Mouse (Mus musculus) intestine, postnatal 0 days (tissue): ENCODE data around the gene Vrk3. TPM values are rescaled to one million over a fixed set of nuclear protein-coding genes. Genes with fewer than 3 reads are reported as not detected.
"Not testable (repeated sequence)": the region's sequence is repeated elsewhere in the genome, so short reads cannot be mapped to it uniquely, and the experiment has no call there.

Experiments
- ATAC-seq: fragments of 200-750 bp; cut with Nextera tagmentation; 2 replicates; pipeline ENCODE4 v1.8.0; 2017; ENCODE audit warnings: mild to moderate bottlenecking, moderate TSS enrichment, moderate library complexity
- H3K27ac ChIP-seq: fragments of 300-500 bp; sonication (generic); 2 replicates; pipeline ENCODE4 v1.5.1; 2014; ENCODE audit warnings: mild to moderate bottlenecking, low read depth, low read length, moderate library complexity
- H3K27me3 ChIP-seq: fragments of 300-500 bp; sonication (generic); replicated peaks from 2 replicates; pipeline ENCODE4 v1.6.1; 2014; ENCODE audit warnings: low read length, mixed read lengths; ENCODE audit not compliant: control insufficient read depth, insufficient read depth
- H3K36me3 ChIP-seq: fragments of 300-500 bp; sonication (generic); 2 replicates; pipeline ENCODE4 v1.6.1; 2014; ENCODE audit warnings: mild to moderate bottlenecking, moderate library complexity; ENCODE audit not compliant: control insufficient read depth, insufficient read depth
- H3K4me1 ChIP-seq: fragments of 300-500 bp; sonication (generic); replicated peaks from 2 replicates; pipeline ENCODE4 v1.6.1; 2014; ENCODE audit warnings: antibody characterized with exemption, low read length, mixed read lengths; ENCODE audit not compliant: control insufficient read depth, insufficient read depth
- H3K4me2 ChIP-seq: fragments of 300-500 bp; sonication (generic); replicated peaks from 2 replicates; pipeline ENCODE4 v1.6.1; 2014; ENCODE audit warnings: low read depth, mild to moderate bottlenecking, moderate library complexity
- H3K4me3 ChIP-seq: fragments of 300-500 bp; sonication (generic); 2 replicates; pipeline ENCODE4 v1.5.1; 2014; ENCODE audit warnings: low read depth, low read length
- H3K9ac ChIP-seq: fragments of 300-500 bp; sonication (generic); 2 replicates; pipeline ENCODE4 v1.6.1; 2014; ENCODE audit warnings: mild to moderate bottlenecking, low read depth, low read length
- H3K9me3 ChIP-seq: fragments of 300-500 bp; sonication (generic); 2 replicates; pipeline ENCODE4 v1.6.1; 2016; ENCODE audit warnings: mixed run types; ENCODE audit not compliant: control insufficient read depth
- CTCF ChIP-seq: sonication (generic); IDR thresholded peaks from 2 replicates; pipeline ENCODE4 v1.5.1; 2016; ENCODE audit warnings: low read depth, mild to moderate bottlenecking, control low read depth, antibody characterized with exemption, moderate library complexity
- WGBS: fragments of 180-500 bp; shearing (Covaris S2); extraction: QIAGEN DNeasy Blood & Tissue Kit; methylation state at CpG from one replicate; pipeline ENCODE4 v1.1.7; 2014; 5-methylcytosine and 5-hydroxymethylcytosine counted together
- polyA plus RNA-seq: library from polyadenylated mRNA; unstranded; fragments of >200 nt; fragmentation: Nextera tagmentation; extraction: Ambion mirVana; gene quantifications from 2 replicates; pipeline ENCODE4 v1.2.1, GENCODE M21; 2015

The Vrk3 gene
- polyA plus RNA-seq, 1 experiment from 2014 or later: 35.1 TPM

GRCm38 (mm10) chr7:44747115-44747514 is 1.1 kb upstream of the Vrk3 start:
- WGBS: 65% methylated on average over 4 of the region's 4 CpGs
- Histone ChIP-seq H3K9me3 (no peaks in the 10 kb centered on the region), H3K4me1 (peaks cover 5% of the 10 kb centered on the region; the same call in 1 of the 2 replicates), H3K9ac (no peak overlapping the region), H3K36me3 (peaks cover 2% of the 10 kb centered on the region; the same call in 1 of the 2 replicates), H3K4me2 (peak overlapping the region; percentile 73; the same call in 1 of the 2 replicates), H3K4me3 (no peak overlapping the region), H3K27ac (no peak overlapping the region), H3K27me3 (no peaks in the 10 kb centered on the region)
- no peak for ATAC-seq
- no peak for TF ChIP-seq CTCF

- peaks cover 38% of the 10 kb centered on the region for H3K36me3 ChIP-seq
- not testable (repeated sequence) for H3K9ac ChIP-seq, H3K4me1 ChIP-seq, ATAC-seq, H3K27me3 ChIP-seq, H3K27ac ChIP-seq, H3K9me3 ChIP-seq, H3K4me3 ChIP-seq, H3K4me2 ChIP-seq
- 100% methylated on average over 1 of the region's 1 CpGs for WGBS
Observed at GRCm38 (mm10) chr7:44750950-44751349, 2.7 kb downstream of the Vrk3 start, which contains the start of gene Zfp473. Zfp473 (minus strand) TSS chr7:44751050.

GRCm38 (mm10) chr7:44757164-44757563 is 9.0 kb downstream of the Vrk3 start:
- Histone ChIP-seq H3K27ac (no peak overlapping the region), H3K27me3 (no peaks in the 10 kb centered on the region), H3K4me3 (no peak overlapping the region), H3K9ac (no peak overlapping the region), H3K36me3 (peaks cover 91% of the 10 kb centered on the region), H3K9me3 (no peaks in the 10 kb centered on the region), H3K4me1 (no peaks in the 10 kb centered on the region), H3K4me2 (no peak overlapping the region)
- no peak for ATAC-seq
- WGBS: 86% methylated on average over 2 of the region's 2 CpGs
- TF ChIP-seq CTCF: no peak

GRCm38 (mm10) chr7:44760366-44760765 is 12.2 kb downstream of the Vrk3 start:
- peaks cover 87% of the 10 kb centered on the region for H3K36me3 ChIP-seq
- no peak overlapping the region for H3K4me2 ChIP-seq
- H3K9ac ChIP-seq: no peak overlapping the region
- no peak for ATAC-seq
- no peak for TF ChIP-seq CTCF
- no peaks in the 10 kb centered on the region for H3K9me3 ChIP-seq
- H3K27ac ChIP-seq: no peak overlapping the region
- no peaks in the 10 kb centered on the region for H3K4me1 ChIP-seq
- no peak overlapping the region for H3K4me3 ChIP-seq
- H3K27me3 ChIP-seq: no peaks in the 10 kb centered on the region

GRCm38 (mm10) chr7:44768129-44768528 is 19.9 kb downstream of the Vrk3 start:
- WGBS: 84% methylated on average over 5 of the region's 5 CpGs
- peaks cover 91% of the 10 kb centered on the region for H3K36me3 ChIP-seq
- no peak overlapping the region for H3K4me2 ChIP-seq
- no peak overlapping the region for H3K9ac ChIP-seq
- H3K4me3 ChIP-seq: no peak overlapping the region
- H3K4me1 ChIP-seq: no peaks in the 10 kb centered on the region
- H3K9me3 ChIP-seq: no peaks in the 10 kb centered on the region
- no peak for ATAC-seq
- no peak for TF ChIP-seq CTCF
- no peak overlapping the region for H3K27ac ChIP-seq
- H3K27me3 ChIP-seq: no peaks in the 10 kb centered on the region

- peak; percentile 34 for TF ChIP-seq CTCF
- H3K36me3 ChIP-seq: peaks cover 86% of the 10 kb centered on the region
- no peak overlapping the region for H3K4me3 ChIP-seq
- no peak overlapping the region for H3K4me2 ChIP-seq
- H3K9ac ChIP-seq: no peak overlapping the region
- 17% methylated on average over 6 of the region's 6 CpGs for WGBS
- peak; percentile 25 for ATAC-seq
- no peaks in the 10 kb centered on the region for H3K9me3 ChIP-seq
- no peaks in the 10 kb centered on the region for H3K27me3 ChIP-seq
- no peak overlapping the region for H3K27ac ChIP-seq
- H3K4me1 ChIP-seq: no peaks in the 10 kb centered on the region
Observed at GRCm38 (mm10) chr7:44770046-44770578, 21.9 kb downstream of the Vrk3 start.
